Mouse (Mus musculus) hindbrain, embryonic 12.5 days (tissue): ENCODE data around the gene Tmem87a. TPM values are rescaled to one million over a fixed set of nuclear protein-coding genes. Genes with fewer than 3 reads are reported as not detected.

ENCODE experiments used
- ATAC-seq: fragments of 200-750 bp; cut with Nextera tagmentation; 2 replicates; pipeline ENCODE4 v1.8.0; 2017; ENCODE audit warnings: moderate TSS enrichment; ENCODE audit not compliant: low FRiP score
- H3K27ac ChIP-seq: fragments of 300-500 bp; sonication (generic); 2 replicates; pipeline ENCODE4 v1.5.1; 2016; ENCODE audit warnings: mild to moderate bottlenecking
- H3K27me3 ChIP-seq: fragments of 300-500 bp; sonication (generic); 2 replicates; pipeline ENCODE4 v1.6.1; 2016; ENCODE audit warnings: mild to moderate bottlenecking
- H3K36me3 ChIP-seq: fragments of 300-500 bp; sonication (generic); 2 replicates; pipeline ENCODE4 v1.6.1; 2016; ENCODE audit warnings: mild to moderate bottlenecking
- H3K4me1 ChIP-seq: fragments of 300-500 bp; sonication (generic); 2 replicates; pipeline ENCODE4 v1.6.1; 2016
- H3K4me2 ChIP-seq: fragments of 300-500 bp; sonication (generic); replicated peaks from 2 replicates; pipeline ENCODE4 v1.6.1; 2016; ENCODE audit warnings: mild to moderate bottlenecking
- H3K4me3 ChIP-seq: fragments of 300-500 bp; sonication (generic); 2 replicates; pipeline ENCODE4 v1.5.1; 2016; ENCODE audit warnings: mild to moderate bottlenecking
- H3K9ac ChIP-seq: fragments of 300-500 bp; sonication (generic); 2 replicates; pipeline ENCODE4 v1.6.1; 2016; ENCODE audit warnings: mild to moderate bottlenecking, moderate library complexity
- H3K9me3 ChIP-seq: fragments of 300-500 bp; sonication (generic); replicated peaks from 2 replicates; pipeline ENCODE4 v1.6.1; 2016; ENCODE audit warnings: mild to moderate bottlenecking
- WGBS: fragments of 180-500 bp; shearing (Covaris S2); methylation state at CpG from one replicate; pipeline ENCODE4 v1.1.7; 2016; 5-methylcytosine and 5-hydroxymethylcytosine counted together
- polyA plus RNA-seq: library from polyadenylated mRNA; unstranded; fragments of >200 nt; fragmentation: Nextera tagmentation; extraction: Ambion mirVana; gene quantifications from 2 replicates; pipeline ENCODE4 v1.2.1, GENCODE M21; 2016

Tmem87a gene
- polyA plus RNA-seq, 1 experiment from 2014 or later = 7.3 TPM

DNA sequence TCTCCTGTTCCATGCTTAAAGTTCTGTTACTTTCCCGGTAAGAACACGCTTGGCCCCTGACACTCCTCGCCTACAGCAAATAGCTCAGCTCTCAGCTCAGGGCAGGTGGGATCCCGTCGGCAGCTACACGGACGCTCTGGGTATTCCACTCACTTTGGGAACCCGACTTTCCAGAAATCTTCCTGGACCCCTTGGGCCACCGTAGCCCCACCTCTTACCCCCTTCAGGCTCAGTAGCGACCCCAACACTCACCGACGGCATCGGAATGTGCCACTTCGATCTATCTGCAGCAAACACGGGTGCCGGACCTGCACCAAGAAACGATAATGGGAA lies 294 bp downstream of the Tmem87a start, which contains the start of gene Ganc:
TSS of gene Ganc (plus strand) at position 244 of the 333 bp plus-strand sequence.
- peak within 1 kb of the TSS; percentile 75 for H3K4me3 ChIP-seq
- ATAC-seq = peak; percentile 90
- no peaks in the 10 kb centered on the region; the same call in 1 of the 2 replicates for H3K36me3 ChIP-seq
- peak within 1 kb of the TSS; percentile 84 for H3K4me2 ChIP-seq
- no peaks in the 10 kb centered on the region for H3K9me3 ChIP-seq
- peaks cover 14% of the 10 kb centered on the region for H3K4me1 ChIP-seq
- under 1% methylated on average over 17 of the region's 17 CpGs for WGBS
- H3K27me3 ChIP-seq = no peaks in the 10 kb centered on the region
- H3K27ac ChIP-seq = peak within 1 kb of the TSS; percentile 92
- peak within 1 kb of the TSS; percentile 71 for H3K9ac ChIP-seq

GRCm38 (mm10) chr2:120402813-120403212 lies 1.1 kb downstream of the Tmem87a start:
- Histone ChIP-seq H3K9me3 (no peaks in the 10 kb centered on the region), H3K4me3 (peak overlapping the region; percentile 75; the same call in 1 of the 2 replicates), H3K27ac (no peak overlapping the region), H3K36me3 (peaks cover 5% of the 10 kb centered on the region; the same call in 1 of the 2 replicates), H3K4me2 (peak overlapping the region; percentile 84), H3K4me1 (peaks cover 14% of the 10 kb centered on the region), H3K27me3 (no peaks in the 10 kb centered on the region), H3K9ac (no peak overlapping the region)
- no peak for ATAC-seq
- 73% methylated on average over 3 of the region's 3 CpGs for WGBS

DNA sequence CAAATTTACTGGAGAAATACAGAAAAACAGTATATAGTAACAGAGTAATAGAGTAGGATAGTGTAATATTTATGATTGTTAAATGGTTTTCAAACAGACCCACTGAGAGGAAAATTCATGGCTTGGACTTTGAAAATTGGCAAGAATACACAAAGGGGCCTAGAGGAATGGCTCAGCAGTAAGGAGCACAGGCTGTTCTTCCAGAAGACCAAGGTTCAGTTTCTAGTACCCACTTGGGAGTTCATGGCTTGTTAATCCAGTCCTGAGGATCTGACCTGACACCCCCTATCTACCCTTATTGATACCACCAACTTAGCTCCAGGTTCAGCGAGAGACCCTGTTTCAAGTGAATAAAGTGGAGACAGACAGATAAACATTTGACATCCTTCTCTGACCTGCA lies 6.0 kb downstream of the Tmem87a start:
- ATAC-seq = no peak
- Histone ChIP-seq H3K27ac (no peak overlapping the region), H3K4me1 (peaks cover 6% of the 10 kb centered on the region), H3K9me3 (no peaks in the 10 kb centered on the region), H3K4me3 (no peak overlapping the region), H3K4me2 (no peak overlapping the region), H3K36me3 (peaks cover 33% of the 10 kb centered on the region), H3K27me3 (no peaks in the 10 kb centered on the region), H3K9ac (no peak overlapping the region)
- 100% methylated on average over 1 of the region's 1 CpGs for WGBS

- Histone ChIP-seq H3K4me1 (no peaks in the 10 kb centered on the region), H3K9me3 (no peaks in the 10 kb centered on the region), H3K27ac (no peak overlapping the region), H3K4me2 (no peak overlapping the region), H3K36me3 (peaks cover 56% of the 10 kb centered on the region), H3K9ac (no peak overlapping the region), H3K4me3 (no peak overlapping the region), H3K27me3 (no peaks in the 10 kb centered on the region)
- no peak for ATAC-seq
Observed at GRCm38 (mm10) chr2:120392406-120392805, 11.5 kb downstream of the Tmem87a start.

DNA sequence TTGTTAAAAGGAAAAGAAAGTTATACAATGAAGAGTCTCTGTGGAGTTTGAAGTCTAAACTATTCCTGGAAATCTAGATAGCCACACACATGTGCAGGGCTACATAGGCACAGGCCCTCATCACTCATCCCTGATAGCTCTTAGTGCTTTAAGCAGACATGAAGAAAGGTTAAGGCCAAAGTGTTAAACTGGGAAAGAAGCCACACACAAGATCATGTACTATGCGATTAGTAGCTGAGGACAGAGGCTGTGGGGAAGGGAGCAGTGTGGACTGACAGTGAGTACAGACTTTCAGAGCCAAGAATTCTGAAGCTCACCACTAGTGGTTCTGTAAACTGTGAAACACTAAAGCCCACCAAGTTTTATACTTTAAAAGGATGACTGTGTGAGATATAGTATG lies 13.0 kb downstream of the Tmem87a start:
- H3K4me1 ChIP-seq = no peaks in the 10 kb centered on the region
- H3K27me3 ChIP-seq = no peaks in the 10 kb centered on the region
- peaks cover 47% of the 10 kb centered on the region for H3K36me3 ChIP-seq
- H3K4me2 ChIP-seq = no peak overlapping the region
- no peak overlapping the region for H3K4me3 ChIP-seq
- 100% methylated on average over 1 of the region's 1 CpGs for WGBS
- no peak for ATAC-seq
- no peaks in the 10 kb centered on the region for H3K9me3 ChIP-seq
- no peak overlapping the region for H3K27ac ChIP-seq
- no peak overlapping the region for H3K9ac ChIP-seq

DNA sequence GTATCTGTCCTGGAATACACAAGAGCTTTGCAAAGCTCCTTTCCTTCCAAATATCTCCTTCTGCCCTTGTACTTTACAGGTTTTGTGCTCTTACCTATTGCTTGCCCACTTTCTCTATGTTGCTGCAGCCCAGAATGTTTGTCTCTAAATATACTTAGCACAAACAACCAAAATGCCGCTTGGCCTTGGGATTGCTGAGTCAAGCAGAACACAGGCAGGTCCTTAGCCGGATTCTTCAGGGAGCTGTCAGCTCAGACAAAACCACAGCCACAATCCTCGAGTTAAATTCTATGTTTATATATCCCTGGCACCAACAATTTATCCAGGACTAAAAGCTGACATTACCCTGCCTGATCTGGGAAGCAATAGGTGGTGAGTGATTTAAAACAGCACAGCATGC lies 14.5 kb downstream of the Tmem87a start:
- WGBS = 90% methylated on average over 3 of the region's 3 CpGs
- no peak overlapping the region for H3K9ac ChIP-seq
- H3K36me3 ChIP-seq = peaks cover 43% of the 10 kb centered on the region
- H3K27me3 ChIP-seq = no peaks in the 10 kb centered on the region
- H3K9me3 ChIP-seq = no peaks in the 10 kb centered on the region
- H3K27ac ChIP-seq = no peak overlapping the region
- no peaks in the 10 kb centered on the region for H3K4me1 ChIP-seq
- H3K4me2 ChIP-seq = no peak overlapping the region
- no peak overlapping the region for H3K4me3 ChIP-seq
- no peak for ATAC-seq

DNA sequence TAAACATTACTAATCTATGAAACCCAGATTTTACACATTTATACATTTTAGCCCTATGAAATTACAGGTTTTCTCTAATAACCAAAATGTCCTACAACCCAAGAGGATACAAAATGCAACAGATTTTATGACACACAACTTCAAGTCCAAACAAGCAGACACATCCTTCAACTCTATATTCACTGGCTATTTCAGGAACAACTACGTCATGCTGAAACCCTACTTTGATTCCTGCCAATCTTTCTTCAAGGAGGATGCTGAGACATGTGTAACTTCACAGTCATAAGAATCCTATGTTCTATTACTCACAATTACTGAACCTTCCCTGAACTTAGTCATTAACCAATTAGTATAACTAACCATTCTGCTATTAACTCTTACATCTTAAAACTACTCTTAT lies 16.6 kb downstream of the Tmem87a start:
- no peak overlapping the region for H3K27ac ChIP-seq
- no peak for ATAC-seq
- H3K27me3 ChIP-seq = no peaks in the 10 kb centered on the region
- no peak overlapping the region for H3K4me3 ChIP-seq
- H3K4me2 ChIP-seq = no peak overlapping the region
- 88% methylated on average over 1 of the region's 1 CpGs for WGBS
- H3K36me3 ChIP-seq = peaks cover 38% of the 10 kb centered on the region
- no peaks in the 10 kb centered on the region for H3K4me1 ChIP-seq
- no peak overlapping the region for H3K9ac ChIP-seq
- no peaks in the 10 kb centered on the region for H3K9me3 ChIP-seq

DNA sequence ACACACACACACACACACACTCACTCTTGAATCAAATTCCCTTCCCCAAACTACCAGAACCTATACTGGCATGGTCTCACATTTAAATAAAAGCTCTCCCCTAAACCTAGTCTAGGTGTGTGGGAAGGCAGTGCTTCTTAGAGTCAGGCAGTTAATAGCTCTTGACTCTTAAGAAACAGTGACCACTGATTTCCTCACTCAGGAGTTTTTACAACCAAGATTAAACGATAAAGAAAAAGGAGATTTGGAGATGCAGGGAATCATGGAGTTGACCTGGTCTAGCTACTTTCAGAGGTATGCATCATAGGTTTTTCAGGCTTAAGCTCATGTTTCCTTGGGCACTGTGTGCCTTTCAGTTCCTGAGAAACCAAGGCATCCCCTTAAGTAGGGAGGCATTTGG lies 17.6 kb downstream of the Tmem87a start:
- Histone ChIP-seq H3K27ac (no peak overlapping the region), H3K4me3 (no peak overlapping the region), H3K4me2 (no peak overlapping the region), H3K36me3 (peaks cover 41% of the 10 kb centered on the region), H3K9me3 (no peaks in the 10 kb centered on the region), H3K27me3 (no peaks in the 10 kb centered on the region), H3K9ac (no peak overlapping the region), H3K4me1 (no peaks in the 10 kb centered on the region)
- WGBS = 97% methylated on average over 1 of the region's 1 CpGs
- no peak for ATAC-seq

- no peak overlapping the region for H3K4me2 ChIP-seq
- H3K9me3 ChIP-seq = no peaks in the 10 kb centered on the region
- 81% methylated on average over 4 of the region's 4 CpGs for WGBS
- H3K4me3 ChIP-seq = no peak overlapping the region
- H3K36me3 ChIP-seq = peaks cover 60% of the 10 kb centered on the region
- H3K4me1 ChIP-seq = no peaks in the 10 kb centered on the region
- no peaks in the 10 kb centered on the region for H3K27me3 ChIP-seq
- no peak overlapping the region for H3K9ac ChIP-seq
- H3K27ac ChIP-seq = no peak overlapping the region
- no peak for ATAC-seq
Observed at GRCm38 (mm10) chr2:120373858-120374257, 30.1 kb downstream of the Tmem87a start.

- no peak for ATAC-seq
- Histone ChIP-seq H3K36me3 (peaks cover 65% of the 10 kb centered on the region), H3K27me3 (no peaks in the 10 kb centered on the region), H3K4me1 (no peaks in the 10 kb centered on the region), H3K9me3 (no peaks in the 10 kb centered on the region), H3K9ac (no peak overlapping the region), H3K27ac (no peak overlapping the region), H3K4me2 (no peak overlapping the region), H3K4me3 (no peak overlapping the region)
- WGBS = 94% methylated on average over 4 of the region's 4 CpGs
Observed at GRCm38 (mm10) chr2:120367416-120368207, 36.3 kb downstream of the Tmem87a start.

DNA sequence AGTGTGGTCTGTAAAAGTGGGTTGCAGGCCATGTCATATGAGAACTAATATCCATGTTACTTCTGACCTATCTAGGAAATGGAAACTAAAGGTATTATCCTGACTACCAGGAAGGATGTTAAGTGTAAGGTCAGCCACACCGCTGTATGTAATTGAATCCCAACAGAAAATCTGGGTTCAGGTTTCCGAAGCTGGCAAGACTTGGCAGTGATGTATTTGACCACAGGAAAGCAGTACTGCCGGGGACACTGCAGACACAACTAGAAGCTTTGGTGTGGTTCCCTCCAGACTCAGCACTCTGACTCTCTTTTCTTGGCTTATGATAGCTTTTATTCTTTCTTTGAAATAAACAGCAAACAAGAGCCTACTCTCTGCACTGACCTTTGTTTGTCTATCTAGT lies 37.4 kb downstream of the Tmem87a start:
- WGBS = 93% methylated on average over 3 of the region's 3 CpGs
- Histone ChIP-seq H3K27ac (no peak overlapping the region), H3K4me1 (no peaks in the 10 kb centered on the region), H3K9me3 (no peaks in the 10 kb centered on the region), H3K36me3 (peaks cover 67% of the 10 kb centered on the region), H3K27me3 (no peaks in the 10 kb centered on the region), H3K4me2 (no peak overlapping the region), H3K4me3 (no peak overlapping the region), H3K9ac (no peak overlapping the region)
- no peak for ATAC-seq

DNA sequence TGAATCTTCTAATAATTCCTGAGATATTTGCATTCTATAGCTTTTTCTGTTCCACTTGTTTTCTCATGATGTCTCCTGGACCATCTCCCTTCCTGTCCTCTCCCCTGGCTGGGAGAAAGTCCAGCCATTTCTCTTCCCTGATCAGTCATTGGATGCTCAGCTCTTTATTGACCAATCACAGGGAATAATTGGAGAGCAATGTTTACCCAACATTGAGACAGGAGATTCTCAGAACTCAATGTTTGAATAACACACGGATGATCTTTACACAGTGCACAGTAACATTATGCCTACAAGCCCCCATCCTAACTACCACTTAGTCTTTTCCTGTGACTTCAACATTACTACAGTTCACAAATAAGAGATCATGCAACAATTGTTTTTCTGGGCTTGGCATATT lies 43.5 kb downstream of the Tmem87a start:
- Histone ChIP-seq H3K9ac (no peak overlapping the region), H3K27ac (no peak overlapping the region), H3K9me3 (no peaks in the 10 kb centered on the region), H3K27me3 (no peaks in the 10 kb centered on the region), H3K4me2 (no peak overlapping the region), H3K36me3 (peaks cover 65% of the 10 kb centered on the region), H3K4me1 (no peaks in the 10 kb centered on the region), H3K4me3 (no peak overlapping the region)
- no peak for ATAC-seq
- 82% methylated on average over 1 of the region's 1 CpGs for WGBS
